Mouse (Mus musculus): Measurements from ENCODE around the gene Hist1h2bm.
A peak's percentile ranks its signal among the peaks of the same experiment; 100 is the strongest.

Hist1h2bm gene

DNA sequence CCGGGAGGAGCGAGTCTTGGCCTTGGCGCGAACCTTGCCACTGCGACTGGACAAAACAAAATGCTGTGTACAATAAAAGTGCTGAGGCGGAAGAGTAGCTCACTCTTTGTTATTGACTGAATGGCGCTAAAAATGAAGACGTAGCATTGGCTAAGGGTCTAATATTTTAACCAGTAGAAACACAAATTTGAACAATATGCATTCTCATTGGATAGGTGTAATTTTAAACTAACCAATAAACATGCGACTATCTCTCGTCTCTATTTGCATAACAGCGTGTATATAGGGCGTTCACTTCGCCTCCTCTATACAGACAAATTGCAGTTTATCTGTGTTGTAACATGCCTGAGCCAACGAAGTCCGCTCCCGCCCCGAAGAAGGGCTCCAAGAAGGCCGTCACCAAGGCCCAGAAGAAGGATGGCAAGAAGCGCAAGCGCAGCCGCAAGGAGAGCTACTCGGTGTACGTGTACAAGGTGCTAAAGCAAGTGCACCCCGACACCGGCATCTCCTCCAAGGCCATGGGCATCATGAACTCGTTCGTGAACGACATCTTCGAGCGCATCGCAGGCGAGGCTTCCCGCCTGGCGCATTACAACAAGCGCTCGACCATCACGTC, at the start of gene Hist1h2bm:
Gene Hist1h2bm (plus strand): TSS at position 288 of the 616 bp plus-strand sequence.
- peak; percentile 92 for DNase-seq (ENCODE audit: low read depth)

DNA sequence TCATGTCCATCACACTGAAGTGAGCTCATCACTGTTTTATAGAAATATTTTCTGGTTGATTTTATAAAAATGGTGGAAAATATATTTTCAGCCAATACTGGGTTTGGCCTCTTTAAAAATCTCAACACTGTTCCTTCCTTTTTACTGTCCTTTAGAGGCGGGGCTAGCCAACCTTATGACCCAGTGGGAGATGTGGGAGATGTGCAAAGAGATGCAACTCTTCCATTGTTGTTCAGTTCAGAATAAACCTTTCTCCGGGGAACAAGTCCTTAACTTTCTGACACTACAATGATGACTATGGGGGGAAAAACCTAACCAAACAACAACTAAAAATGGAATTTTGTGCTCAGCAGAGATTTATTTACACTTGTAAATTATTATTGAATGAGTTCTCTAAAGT, 44.5 kb upstream of the Hist1h2bm start, which contains the start of gene Olfr1360:
Gene Olfr1360 (minus strand): TSS at position 101 of the 400 bp plus-strand sequence.
- no peak for DNase-seq (ENCODE audit: low read depth)

- DNase-seq (ENCODE audit: low read depth) = no peak
Measured at GRCm38 (mm10) chr13:21697811-21698210, 24.0 kb upstream of the Hist1h2bm start, which contains the start of gene Olfr1359. Olfr1359 (plus strand) TSS chr13:21698111.

DNA sequence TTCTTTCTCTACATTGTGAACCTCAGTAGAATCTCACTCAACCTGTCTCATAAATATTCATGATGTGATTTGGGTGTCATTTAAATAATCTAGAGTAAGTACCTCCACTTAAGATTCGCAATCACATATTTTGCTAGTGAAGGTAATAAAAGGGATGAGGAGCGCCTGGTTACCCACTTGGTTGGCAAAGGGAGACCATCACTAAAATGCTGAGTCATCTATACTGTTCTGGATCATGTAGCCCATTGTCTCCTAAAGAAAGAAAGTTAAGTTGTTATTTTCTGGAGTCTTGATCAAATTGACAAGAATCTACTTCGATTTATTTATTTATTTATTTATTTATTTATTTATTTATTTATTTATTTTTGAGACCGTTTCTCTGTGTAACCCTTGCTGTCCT, 15.2 kb upstream of the Hist1h2bm start:
- DNase-seq (ENCODE audit: low read depth) = no peak

DNA sequence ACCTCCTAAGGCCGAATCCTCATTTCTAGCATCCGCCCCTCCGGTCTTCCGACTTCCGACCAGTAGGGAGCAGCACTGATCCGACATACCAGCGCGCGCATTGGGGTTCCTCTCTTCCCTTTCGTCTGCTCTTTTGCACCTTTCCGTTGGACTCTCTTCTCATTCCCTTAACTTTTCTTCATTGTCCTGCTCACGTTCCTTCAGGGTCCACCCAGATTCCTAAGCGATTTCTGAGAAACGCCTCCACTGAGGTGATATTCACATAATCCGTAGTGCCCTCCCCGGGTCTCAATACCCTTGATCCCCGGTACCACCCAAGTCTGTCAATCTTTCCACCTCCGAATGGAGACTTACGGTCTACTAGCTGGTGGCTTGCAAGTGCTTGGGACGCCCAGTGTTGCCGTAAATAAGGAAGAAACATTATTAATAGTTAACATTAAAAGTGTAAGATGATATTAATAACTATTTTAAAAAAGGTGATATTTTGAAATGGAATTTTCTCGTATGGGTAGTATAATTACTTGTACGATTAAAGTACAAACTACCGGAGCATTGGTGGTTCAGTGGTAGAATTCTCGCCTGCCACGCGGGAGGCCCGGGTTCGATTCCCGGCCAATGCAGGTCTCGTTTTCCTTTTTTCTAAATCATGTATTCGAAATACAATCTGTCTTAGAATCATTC, 11.7 kb upstream of the Hist1h2bm start:
- peak; percentile 94 for DNase-seq (ENCODE audit: low read depth)

DNA sequence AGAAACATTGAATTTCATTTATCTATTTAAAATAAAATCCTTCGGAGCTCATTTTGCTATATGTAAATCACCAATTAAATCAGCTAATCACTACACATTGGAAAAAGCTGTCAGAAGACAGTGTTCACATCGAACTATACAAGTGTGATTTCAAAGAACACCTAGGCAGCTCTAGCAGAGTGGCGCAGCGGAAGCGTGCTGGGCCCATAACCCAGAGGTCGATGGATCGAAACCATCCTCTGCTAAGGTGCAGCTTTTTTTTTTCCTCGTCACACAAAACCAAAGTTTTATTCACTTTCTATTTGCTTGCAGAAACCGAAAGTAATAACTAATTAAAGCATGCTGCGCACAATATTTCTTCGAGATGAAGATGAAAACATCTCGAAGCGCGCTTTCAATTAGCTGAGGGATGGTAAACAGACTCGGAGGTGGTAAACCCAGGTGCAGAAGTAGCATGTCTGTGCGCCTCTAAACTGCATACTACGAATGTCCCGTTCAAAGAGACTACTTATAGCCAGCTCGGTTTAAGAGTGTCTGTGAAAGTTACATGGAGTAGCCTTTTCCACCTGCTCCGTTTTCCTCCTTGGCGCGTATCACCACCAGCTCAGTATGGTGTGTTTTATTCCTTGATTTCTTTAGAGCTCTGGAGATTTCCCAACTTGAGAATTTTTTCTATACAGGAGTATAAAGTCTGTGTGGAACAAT, 10.9 kb upstream of the Hist1h2bm start:
- DNase-seq (ENCODE audit: low read depth) = peak; percentile 96

DNA sequence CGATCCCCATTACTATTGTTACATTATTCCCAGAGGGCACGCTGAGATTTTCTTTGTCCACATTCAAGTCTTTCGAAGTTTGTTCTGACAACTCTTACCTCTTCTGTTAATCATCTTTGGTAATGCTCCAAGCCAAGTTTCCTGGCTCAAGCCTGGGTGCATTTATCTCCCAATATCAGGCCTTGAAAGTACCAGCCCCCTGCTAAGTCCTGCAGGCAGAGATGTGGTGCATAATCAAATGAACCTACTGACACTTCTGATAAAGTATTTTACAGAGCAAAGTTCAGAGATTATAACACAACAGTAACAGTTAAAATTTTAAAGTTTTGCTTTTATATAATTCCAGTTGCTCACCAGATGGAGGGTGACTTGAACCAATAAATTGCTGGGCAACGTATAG, 10.1 kb upstream of the Hist1h2bm start:
- DNase-seq (ENCODE audit: low read depth) = no peak

DNA sequence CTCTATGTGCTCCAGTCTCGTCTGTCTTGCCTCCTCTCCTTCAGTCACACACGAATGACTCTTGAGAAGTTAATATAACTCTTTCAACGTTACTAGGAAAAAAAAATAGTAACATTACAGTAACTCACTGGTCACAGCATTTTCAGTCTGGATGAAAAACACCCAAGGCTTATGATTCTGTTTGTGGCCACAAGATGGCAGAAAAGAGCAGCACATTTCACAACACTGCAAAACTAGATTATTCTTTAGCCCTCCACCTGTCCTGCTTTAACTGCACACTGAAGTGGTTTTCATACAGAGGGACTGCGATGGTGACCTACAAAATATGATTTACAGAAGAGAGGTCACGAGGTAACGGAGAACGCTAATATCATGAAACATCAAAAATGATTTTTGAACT, 7.1 kb upstream of the Hist1h2bm start:
- DNase-seq (ENCODE audit: low read depth) = peak; percentile 89

GRCm38 (mm10) chr13:21715131-21715863, 6.5 kb upstream of the Hist1h2bm start:
- DNase-seq (ENCODE audit: low read depth) = peak; percentile 55

GRCm38 (mm10) chr13:21715864-21716539, 5.8 kb upstream of the Hist1h2bm start, which contains the start of the genes Hist1h2bl and Hist1h2ai:
Hist1h2bl (minus strand) TSS chr13:21716143.
Hist1h2ai (plus strand) TSS chr13:21716422.
- DNase-seq (ENCODE audit: low read depth) = peak; percentile 93

DNA sequence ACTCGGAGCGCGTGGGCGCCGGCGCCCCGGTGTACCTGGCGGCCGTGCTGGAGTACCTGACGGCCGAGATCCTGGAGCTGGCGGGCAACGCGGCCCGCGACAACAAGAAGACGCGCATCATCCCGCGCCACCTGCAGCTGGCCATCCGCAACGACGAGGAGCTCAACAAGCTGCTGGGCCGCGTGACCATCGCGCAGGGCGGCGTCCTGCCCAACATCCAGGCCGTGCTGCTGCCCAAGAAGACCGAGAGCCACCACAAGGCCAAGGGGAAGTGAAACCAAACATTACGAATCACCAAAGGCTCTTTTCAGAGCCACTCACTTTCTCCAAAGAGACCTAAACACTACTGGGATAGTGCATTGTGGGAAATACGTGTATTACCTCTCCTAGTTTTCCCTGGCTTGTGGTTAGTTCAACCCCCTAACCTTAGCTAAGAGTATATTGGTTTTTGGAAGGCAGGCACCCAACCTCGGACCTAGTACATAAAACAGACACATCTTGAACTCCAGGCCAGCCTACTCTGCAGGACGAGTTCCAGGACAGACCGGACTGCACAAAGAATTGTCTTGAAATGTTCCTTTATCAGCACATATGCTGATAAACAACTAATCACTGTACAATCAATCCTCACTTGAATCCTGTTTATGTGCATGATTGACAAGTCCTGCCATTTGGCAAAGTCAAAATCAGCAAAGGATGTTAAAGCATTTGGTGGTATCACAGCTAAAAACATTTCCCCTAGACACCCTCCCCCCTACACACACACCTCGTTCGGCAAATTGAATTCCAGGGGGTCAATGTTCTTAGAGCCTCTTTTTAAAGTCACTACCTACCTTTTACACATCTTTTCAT, 5.1 kb upstream of the Hist1h2bm start:
- DNase-seq (ENCODE audit: low read depth) = peak; percentile 60

GRCm38 (mm10) chr13:21717397-21718357, 4.2 kb upstream of the Hist1h2bm start, which contains the start of gene Hist1h3h:
Hist1h3h (plus strand) TSS chr13:21717659.
- DNase-seq (ENCODE audit: low read depth) = peak; percentile 90

DNA sequence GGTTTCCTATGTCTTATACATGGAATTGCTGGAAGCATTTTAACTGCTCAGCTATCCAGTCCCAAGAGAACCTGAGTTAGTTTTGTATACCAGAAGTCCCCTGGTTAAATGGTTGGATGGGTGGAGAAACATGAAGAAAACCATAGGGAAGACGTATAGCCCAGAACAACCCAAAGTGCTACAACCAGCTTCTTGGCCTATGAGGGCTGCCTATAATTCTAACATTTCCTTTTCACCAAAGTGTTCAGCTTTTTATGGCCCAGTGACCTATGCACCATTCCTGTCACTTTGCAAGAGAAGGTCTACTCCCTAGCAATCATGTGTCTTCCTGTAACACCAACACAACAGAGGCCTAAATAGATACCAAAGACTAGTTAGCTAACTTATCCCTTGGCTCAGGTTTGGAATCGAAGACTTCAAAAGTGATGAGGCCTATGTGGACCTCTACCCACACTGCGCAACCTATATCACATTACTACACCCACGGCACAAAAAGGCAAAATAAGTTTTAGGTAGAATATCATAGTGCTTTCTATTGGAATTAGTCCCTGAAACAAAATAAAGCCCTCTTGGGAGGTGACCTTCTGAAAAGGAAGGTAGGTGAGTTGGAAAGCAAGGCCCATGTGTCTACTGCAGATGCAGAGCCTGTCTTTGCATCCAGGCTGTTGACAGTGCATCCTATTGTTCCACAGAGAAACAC, 3.3 kb upstream of the Hist1h2bm start:
- peak; percentile 15 for DNase-seq (ENCODE audit: low read depth)

GRCm38 (mm10) chr13:21721107-21721756, 612 bp upstream of the Hist1h2bm start:
- peak; percentile 47 for DNase-seq (ENCODE audit: low read depth)

DNA sequence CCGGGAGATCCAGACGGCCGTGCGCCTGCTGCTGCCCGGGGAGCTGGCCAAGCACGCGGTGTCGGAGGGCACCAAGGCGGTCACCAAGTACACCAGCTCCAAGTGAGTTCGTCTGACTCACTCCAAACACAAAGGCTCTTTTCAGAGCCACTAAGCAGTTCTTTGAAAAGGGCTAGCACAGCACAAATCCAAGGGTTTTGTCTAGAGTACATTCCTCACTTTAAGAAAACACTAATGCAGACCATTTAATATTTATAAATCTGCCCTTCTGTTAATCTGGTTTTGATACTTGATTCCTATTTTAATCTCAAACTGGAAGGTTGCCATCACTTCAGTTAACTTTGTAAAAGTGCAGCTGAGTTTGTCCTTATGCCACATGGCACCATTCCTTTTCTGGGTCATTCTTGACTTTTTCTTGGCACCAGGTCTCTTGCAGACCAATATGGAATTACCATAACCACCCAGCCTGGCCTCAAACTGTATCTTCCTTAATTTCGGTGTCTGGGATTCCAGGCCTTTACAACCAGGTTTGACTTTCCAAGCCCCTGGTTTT, 605 bp downstream of the Hist1h2bm start:
- no peak for DNase-seq (ENCODE audit: low read depth)

DNA sequence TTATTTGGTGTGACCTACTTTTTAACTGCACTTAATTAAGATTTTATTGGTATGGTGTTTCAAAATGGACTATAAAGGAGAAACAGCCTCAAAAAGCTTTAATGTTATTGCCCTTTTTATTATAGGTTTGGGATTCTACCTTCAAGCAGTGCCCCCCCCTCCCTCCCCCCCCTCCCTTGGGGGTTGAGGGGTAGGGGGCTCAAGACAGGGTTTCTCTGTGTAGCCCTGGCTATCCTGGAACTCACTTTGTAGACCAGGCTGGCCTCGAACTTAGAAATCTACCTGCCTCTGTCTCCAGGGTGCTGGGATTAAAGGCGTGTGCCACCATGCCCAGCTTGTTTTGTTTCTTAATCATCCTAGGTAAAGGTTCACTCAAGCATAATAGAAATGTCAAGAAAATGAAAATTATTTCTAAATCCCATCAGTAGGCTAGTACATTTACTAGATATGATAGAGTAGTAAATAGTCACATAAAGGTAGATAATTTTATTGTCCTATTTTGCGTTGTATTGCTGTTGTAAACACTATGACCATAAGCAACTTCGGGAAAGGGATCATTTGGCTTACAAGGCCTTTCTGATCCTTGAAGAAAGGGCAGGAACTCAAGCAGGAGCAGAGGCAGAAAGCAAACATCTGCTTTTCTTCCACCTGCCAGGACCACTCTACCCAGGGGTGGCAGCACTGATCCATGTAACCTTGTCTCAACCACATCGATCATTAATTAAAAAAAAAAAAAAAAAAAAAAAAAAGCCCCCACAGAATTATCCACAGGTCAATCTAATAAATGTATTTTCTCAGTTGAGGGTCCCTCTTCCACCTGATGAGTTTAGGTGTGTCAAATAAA, 1.4 kb downstream of the Hist1h2bm start:
- DNase-seq (ENCODE audit: low read depth) = no peak

All from naive thymus-derived CD4-positive, alpha-beta T cell, adult 2 months (primary cell).